Mouse (Mus musculus): Measurements from ENCODE around the gene Fut9.

Fut9 gene

GRCm38 (mm10) chr4:25799476-25800283 is at the start of gene Fut9:
Gene Fut9 (minus strand): TSS chr4:25800244.
- no peak for DNase-seq (ENCODE audit: low read depth in 2 of 2, low spot score in 2 of 2)

DNA sequence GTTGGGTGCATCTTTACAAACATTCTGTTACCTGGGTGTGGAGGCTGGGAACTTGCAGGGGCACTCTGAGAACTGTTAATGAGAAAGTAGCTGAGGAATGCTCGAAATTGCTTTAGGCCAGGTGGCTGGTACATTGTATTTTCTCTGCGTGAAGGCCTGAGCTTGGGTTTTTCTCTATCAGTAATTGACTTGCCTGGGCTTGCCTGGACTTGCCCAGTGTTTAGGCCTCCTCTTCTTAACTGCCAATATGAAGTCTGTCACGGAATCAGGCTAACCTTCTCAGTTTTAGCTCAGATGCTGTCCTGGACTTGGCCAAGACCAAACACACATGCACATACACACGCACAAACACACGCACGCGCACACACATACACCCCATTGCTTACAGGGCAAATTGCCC is 15.7 kb upstream of the Fut9 start:
- DNase-seq (ENCODE audit: low read depth in 2 of 2, low spot score in 2 of 2), result no peak

DNA sequence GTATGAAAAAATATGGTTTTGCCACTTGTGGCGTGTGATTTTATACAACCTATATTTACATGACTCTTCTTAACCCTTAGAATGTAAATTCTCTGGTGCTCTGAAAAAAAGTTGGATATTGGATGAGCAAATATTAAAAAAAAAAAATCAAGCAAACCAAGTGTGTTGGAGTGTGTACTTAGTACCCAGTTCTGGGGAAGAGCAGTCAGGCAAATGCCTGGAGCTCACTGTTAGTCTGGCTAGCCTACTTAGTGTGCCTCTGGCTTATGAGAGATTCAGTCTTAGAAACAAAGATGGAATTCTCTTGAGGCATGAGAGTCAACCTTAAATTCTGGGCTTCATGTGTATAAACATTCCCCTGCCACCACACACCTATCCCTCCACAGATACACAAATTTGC is 13.3 kb upstream of the Fut9 start:
- DNase-seq (ENCODE audit: low read depth in 2 of 2, low spot score in 2 of 2), result no peak

DNA sequence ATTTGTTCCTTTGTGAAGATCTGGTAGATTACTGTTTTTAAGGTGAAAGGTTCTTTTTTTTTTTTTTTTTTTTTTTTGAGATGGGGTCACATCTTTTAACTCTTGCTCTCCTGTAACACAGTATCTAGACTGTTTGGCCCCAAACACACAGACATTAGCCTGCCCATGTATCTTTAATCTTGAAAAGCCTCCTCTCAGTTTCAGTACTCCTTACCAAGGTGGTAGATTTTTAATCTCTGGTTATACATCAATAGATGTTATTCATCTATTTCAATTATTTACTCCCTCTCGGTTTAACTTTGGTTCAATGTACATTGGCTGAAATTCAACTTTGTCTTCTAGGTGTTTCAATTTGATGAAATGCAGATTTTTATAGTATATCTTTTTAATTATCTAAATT is 10.0 kb upstream of the Fut9 start:
- no peak for DNase-seq (ENCODE audit: low read depth in 2 of 2, low spot score in 2 of 2)

- DNase-seq (ENCODE audit: low read depth in 2 of 2, low spot score in 2 of 2), result no peak
Measured at GRCm38 (mm10) chr4:25801751-25802150, 1.7 kb upstream of the Fut9 start.

DNA sequence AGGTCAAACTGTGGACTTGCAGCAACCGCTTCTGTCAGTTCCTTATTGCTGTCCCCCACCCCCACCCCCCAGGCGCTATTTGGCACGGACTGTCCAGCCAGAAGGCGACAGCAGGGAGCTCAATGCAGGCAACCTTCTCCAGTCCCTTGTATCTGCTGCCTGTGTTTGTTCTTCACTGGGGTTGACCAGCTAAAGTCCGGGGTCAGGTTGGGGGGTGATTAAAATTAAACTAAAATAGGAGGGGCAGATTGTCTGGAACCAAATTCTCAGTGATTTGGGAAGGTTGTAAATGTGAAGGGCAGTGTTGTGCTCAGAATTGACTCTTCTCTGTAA is 206 bp upstream of the Fut9 start:
- no peak for DNase-seq (ENCODE audit: low read depth in 2 of 2, low spot score in 2 of 2)

DNA sequence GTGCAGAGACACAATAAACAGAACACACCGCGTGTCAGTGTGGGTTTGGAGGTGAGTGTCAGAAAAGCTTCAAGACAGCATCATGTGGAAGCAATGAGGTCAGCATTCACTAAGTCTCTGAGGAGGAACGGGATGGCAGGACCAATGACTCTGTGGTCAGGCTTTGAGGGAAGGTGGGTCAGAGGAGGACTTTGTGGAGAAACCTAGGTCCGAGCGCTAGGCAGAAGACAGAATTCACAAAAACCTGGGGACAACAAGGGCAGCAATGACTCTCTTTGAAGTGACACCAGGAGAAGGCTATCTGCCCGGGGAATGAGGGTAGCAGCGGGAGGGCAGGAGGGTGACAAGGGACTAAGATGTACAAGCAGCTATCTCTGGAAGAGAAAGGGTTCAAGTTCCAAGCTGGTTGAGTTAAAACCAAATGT is 981 bp downstream of the Fut9 start:
- no peak for DNase-seq (ENCODE audit: low read depth in 2 of 2, low spot score in 2 of 2)

DNA sequence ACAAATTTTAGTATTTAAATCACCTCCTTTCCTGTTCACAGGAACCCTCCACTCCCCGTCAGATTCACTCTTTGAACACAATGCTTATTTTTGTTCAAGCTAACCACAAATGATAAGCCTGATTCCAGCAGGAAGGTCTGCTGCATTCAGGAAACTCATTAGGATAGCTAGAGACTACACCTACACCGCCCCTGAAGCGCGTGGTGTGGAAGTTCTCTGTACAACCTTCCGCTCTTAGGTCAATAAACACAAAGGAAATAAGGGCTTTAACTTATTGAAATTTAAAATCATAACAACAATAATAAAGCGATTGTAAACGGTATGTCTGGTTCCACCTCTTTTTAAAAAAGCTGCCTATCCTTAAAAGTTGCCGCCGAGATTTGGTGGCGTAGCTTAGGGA is 1.6 kb downstream of the Fut9 start:
- no peak for DNase-seq (ENCODE audit: low read depth in 2 of 2, low spot score in 2 of 2)

GRCm38 (mm10) chr4:25796149-25796548 is 3.9 kb downstream of the Fut9 start:
- DNase-seq (ENCODE audit: low read depth in 2 of 2, low spot score in 2 of 2), result no peak

DNA sequence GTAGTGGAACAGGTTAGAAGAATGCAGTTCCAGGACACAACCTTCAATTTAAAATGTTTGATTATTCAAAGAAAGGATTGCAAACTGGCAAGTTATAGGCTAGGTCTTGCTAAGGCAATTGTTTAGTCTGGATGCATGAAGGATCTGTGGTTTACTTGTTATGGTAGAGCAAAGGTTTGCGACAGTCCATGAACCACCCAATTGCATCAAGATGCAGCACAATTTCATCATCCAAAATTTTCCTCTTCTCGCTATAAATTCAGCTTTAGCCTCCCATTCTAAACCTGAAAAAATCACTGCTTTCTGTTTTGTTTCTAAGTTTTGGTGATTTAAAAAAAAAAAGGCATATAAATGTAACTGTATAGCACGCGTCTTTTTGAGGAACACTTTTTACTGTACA is 14.8 kb downstream of the Fut9 start:
- no peak for DNase-seq (ENCODE audit: low read depth in 2 of 2, low spot score in 2 of 2)

- no peak for DNase-seq (ENCODE audit: low read depth in 2 of 2, low spot score in 2 of 2)
Measured at GRCm38 (mm10) chr4:25768657-25769056, 31.4 kb downstream of the Fut9 start.

- DNase-seq (ENCODE audit: low read depth in 2 of 2, low spot score in 2 of 2), result no peak
Measured at GRCm38 (mm10) chr4:25763091-25763490, 37.0 kb downstream of the Fut9 start.

- DNase-seq (ENCODE audit: low read depth in 2 of 2, low spot score in 2 of 2), result no peak
Measured at GRCm38 (mm10) chr4:25757909-25758548, 42.0 kb downstream of the Fut9 start.

- no peak for DNase-seq (ENCODE audit: low read depth in 2 of 2, low spot score in 2 of 2)
Measured at GRCm38 (mm10) chr4:25741553-25741952, 58.5 kb downstream of the Fut9 start.

DNA sequence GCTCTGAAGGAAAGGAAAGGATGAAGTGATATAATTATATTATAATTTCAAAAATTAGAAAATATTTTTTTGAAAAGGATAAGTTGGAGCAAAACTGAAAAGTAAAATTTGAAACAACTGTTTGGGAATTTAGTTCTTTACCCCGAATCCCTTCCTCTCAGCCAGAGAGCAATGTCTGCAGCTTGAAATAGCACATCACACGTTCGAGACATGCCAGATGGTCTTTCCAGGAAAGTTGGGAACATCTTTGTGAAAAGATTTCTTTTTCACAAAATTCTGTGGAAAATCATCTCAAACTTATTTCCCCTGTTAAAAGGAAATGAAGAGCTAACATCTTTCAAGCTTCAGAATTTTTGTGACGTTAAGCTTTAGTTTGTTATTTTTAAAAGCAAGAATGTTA is 61.3 kb downstream of the Fut9 start:
- DNase-seq (ENCODE audit: low read depth in 2 of 2, low spot score in 2 of 2), result no peak

GRCm38 (mm10) chr4:25721576-25721975 is 78.5 kb downstream of the Fut9 start:
- DNase-seq (ENCODE audit: low read depth in 2 of 2, low spot score in 2 of 2), result no peak

- no peak for DNase-seq (ENCODE audit: low read depth in 2 of 2, low spot score in 2 of 2)
Measured at GRCm38 (mm10) chr4:25713907-25714306, 86.1 kb downstream of the Fut9 start.

- DNase-seq (ENCODE audit: low read depth in 2 of 2, low spot score in 2 of 2), result no peak
Measured at GRCm38 (mm10) chr4:25684976-25685375, 115.1 kb downstream of the Fut9 start.

- DNase-seq (ENCODE audit: low read depth in 2 of 2, low spot score in 2 of 2), result no peak
Measured at GRCm38 (mm10) chr4:25664196-25664595, 135.8 kb downstream of the Fut9 start.

GRCm38 (mm10) chr4:25661204-25661727 is 138.8 kb downstream of the Fut9 start:
- no peak for DNase-seq (ENCODE audit: low read depth in 2 of 2, low spot score in 2 of 2)

GRCm38 (mm10) chr4:25658792-25659191 is 141.3 kb downstream of the Fut9 start:
- DNase-seq (ENCODE audit: low read depth in 2 of 2, low spot score in 2 of 2), result no peak

DNA sequence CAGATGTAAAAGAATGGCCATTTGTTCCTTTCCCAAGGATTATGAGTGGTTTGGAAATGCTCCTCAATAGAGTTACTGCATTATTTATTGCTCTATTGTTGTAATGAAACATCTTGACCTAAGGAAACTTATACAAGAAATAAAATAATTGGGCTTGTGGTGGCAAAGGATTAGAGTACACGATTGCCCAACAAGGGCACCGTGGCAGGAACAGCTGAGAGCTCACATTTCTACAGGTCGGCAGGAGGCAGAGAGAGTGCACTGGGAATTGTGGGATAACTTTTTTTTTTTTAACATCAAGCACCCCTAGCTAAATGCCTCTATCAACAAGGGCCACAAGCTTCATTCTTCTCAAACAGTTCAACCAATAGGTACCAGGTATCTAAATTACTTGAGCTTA is 148.1 kb downstream of the Fut9 start:
- no peak for DNase-seq (ENCODE audit: low read depth in 2 of 2, low spot score in 2 of 2)

DNA sequence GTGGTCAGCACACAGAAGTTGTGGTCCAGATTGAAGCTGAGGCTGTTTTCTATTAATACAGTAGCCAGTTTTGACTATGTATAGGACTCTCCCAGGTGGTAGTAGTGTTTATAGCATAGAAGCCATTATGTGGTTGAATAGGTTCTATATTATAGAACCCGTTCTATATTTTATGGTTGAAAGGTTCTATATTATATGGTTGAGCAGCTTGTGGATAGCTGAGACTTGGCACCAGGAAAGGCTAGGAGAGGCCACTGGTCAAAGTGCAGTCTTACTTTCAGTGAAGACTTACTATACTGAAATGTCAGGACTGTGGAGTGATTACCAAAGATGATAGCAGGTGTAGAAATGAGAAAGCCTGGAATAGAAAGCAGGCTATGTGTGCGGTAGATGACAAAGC is 151.9 kb downstream of the Fut9 start:
- no peak for DNase-seq (ENCODE audit: low read depth in 2 of 2, low spot score in 2 of 2)
